Mouse (Mus musculus) midbrain, embryonic 12.5 days (tissue): ENCODE data around the gene Nccrp1. TPM values are rescaled to one million over a fixed set of nuclear protein-coding genes. Genes with fewer than 3 reads are reported as not detected.
"Not testable (repeated sequence)": the region's sequence is repeated elsewhere in the genome, so short reads cannot be mapped to it uniquely, and the experiment has no call there.

ENCODE experiments used
- ATAC-seq: fragments of 200-750 bp; cut with Nextera tagmentation; 2 replicates; pipeline ENCODE4 v1.8.0; 2017; ENCODE audit warnings: low read depth, moderate TSS enrichment, moderate library complexity; ENCODE audit not compliant: low FRiP score
- H3K27ac ChIP-seq: fragments of 300-500 bp; sonication (generic); replicated peaks from 2 replicates; pipeline ENCODE4 v1.5.1; 2016; ENCODE audit warnings: mild to moderate bottlenecking
- H3K27me3 ChIP-seq: fragments of 300-500 bp; sonication (generic); 2 replicates; pipeline ENCODE4 v1.6.1; 2016; ENCODE audit warnings: mild to moderate bottlenecking
- H3K36me3 ChIP-seq: fragments of 300-500 bp; sonication (generic); 2 replicates; pipeline ENCODE4 v1.6.1; 2016
- H3K4me1 ChIP-seq: fragments of 300-500 bp; sonication (generic); 2 replicates; pipeline ENCODE4 v1.6.1; 2016
- H3K4me2 ChIP-seq: fragments of 300-500 bp; sonication (generic); replicated peaks from 2 replicates; pipeline ENCODE4 v1.6.1; 2016; ENCODE audit warnings: mild to moderate bottlenecking, moderate library complexity
- H3K4me3 ChIP-seq: fragments of 300-500 bp; sonication (generic); 2 replicates; pipeline ENCODE4 v1.5.1; 2016; ENCODE audit warnings: mild to moderate bottlenecking
- H3K9ac ChIP-seq: fragments of 300-500 bp; sonication (generic); replicated peaks from 2 replicates; pipeline ENCODE4 v1.6.1; 2016; ENCODE audit warnings: mild to moderate bottlenecking, moderate library complexity
- H3K9me3 ChIP-seq: fragments of 300-500 bp; sonication (generic); 2 replicates; pipeline ENCODE4 v1.6.1; 2016; ENCODE audit warnings: mild to moderate bottlenecking
- WGBS: fragments of 180-500 bp; shearing (Covaris S2); methylation state at CpG from one replicate; pipeline ENCODE4 v1.1.7; 2016; 5-methylcytosine and 5-hydroxymethylcytosine counted together
- polyA plus RNA-seq: library from polyadenylated mRNA; unstranded; fragments of >200 nt; fragmentation: Nextera tagmentation; extraction: Ambion mirVana; gene quantifications from 2 replicates; pipeline ENCODE4 v1.2.1, GENCODE M21; 2016

Nccrp1 gene
- polyA plus RNA-seq, 1 experiment from 2014 or later = not detected

GRCm38 (mm10) chr7:28545048-28545890 lies 1.8 kb downstream of the Nccrp1 start:
- Histone ChIP-seq H3K27ac (no peak overlapping the region), H3K4me3 (no peak overlapping the region), H3K9me3 (no peaks in the 10 kb centered on the region), H3K4me1 (peaks cover 21% of the 10 kb centered on the region), H3K36me3 (no peaks in the 10 kb centered on the region), H3K4me2 (no peak overlapping the region), H3K9ac (no peak overlapping the region), H3K27me3 (peaks cover 54% of the 10 kb centered on the region)
- 24% methylated on average over 14 of the region's 14 CpGs for WGBS
- no peak for ATAC-seq

- no peak overlapping the region; the same call in 1 of the 2 replicates for H3K9ac ChIP-seq
- H3K9me3 ChIP-seq = no peaks in the 10 kb centered on the region
- no peak for ATAC-seq
- H3K36me3 ChIP-seq = no peaks in the 10 kb centered on the region
- H3K4me3 ChIP-seq = peak overlapping the region; percentile 25
- no peak overlapping the region for H3K27ac ChIP-seq
- H3K27me3 ChIP-seq = peaks cover 54% of the 10 kb centered on the region
- WGBS = 2% methylated on average over 23 of the region's 27 CpGs
- peaks cover 21% of the 10 kb centered on the region for H3K4me1 ChIP-seq
- H3K4me2 ChIP-seq = peak overlapping the region; percentile 54
These were observed 2.9 kb downstream of the Nccrp1 start for GRCm38 (mm10) chr7:28544051-28544601.

GRCm38 (mm10) chr7:28540526-28540925 lies 6.5 kb downstream of the Nccrp1 start, which contains the start of gene Sycn:
Gene Sycn, plus strand, starts transcription at chr7:28540885.
- H3K36me3 ChIP-seq = no peaks in the 10 kb centered on the region
- no peaks in the 10 kb centered on the region for H3K9me3 ChIP-seq
- no peak within 1 kb of the TSS for H3K27ac ChIP-seq
- peaks cover 29% of the 10 kb centered on the region for H3K27me3 ChIP-seq
- H3K4me3 ChIP-seq = no peak within 1 kb of the TSS
- WGBS = 80% methylated on average over 4 of the region's 4 CpGs
- peaks cover 7% of the 10 kb centered on the region for H3K4me1 ChIP-seq
- H3K4me2 ChIP-seq = no peak within 1 kb of the TSS
- ATAC-seq = no peak
- no peak within 1 kb of the TSS for H3K9ac ChIP-seq

GRCm38 (mm10) chr7:28538886-28539285 lies 8.2 kb downstream of the Nccrp1 start:
- H3K4me1 ChIP-seq, ATAC-seq, H3K9ac ChIP-seq, H3K4me2 ChIP-seq, H3K4me3 ChIP-seq, H3K36me3 ChIP-seq, H3K27ac ChIP-seq, H3K9me3 ChIP-seq: not testable (repeated sequence)
- 92% methylated on average over 6 of the region's 6 CpGs for WGBS
- H3K27me3 ChIP-seq = peaks cover 12% of the 10 kb centered on the region

GRCm38 (mm10) chr7:28532005-28532404 lies 15.0 kb downstream of the Nccrp1 start:
- Histone ChIP-seq H3K27me3 (peaks cover 13% of the 10 kb centered on the region; the same call in 1 of the 2 replicates), H3K4me2 (no peak overlapping the region), H3K27ac (no peak overlapping the region), H3K9ac (no peak overlapping the region), H3K36me3 (no peaks in the 10 kb centered on the region), H3K4me3 (no peak overlapping the region), H3K4me1 (no peaks in the 10 kb centered on the region; the same call in 1 of the 2 replicates), H3K9me3 (no peaks in the 10 kb centered on the region)
- ATAC-seq = no peak
- WGBS = 77% methylated on average over 8 of the region's 8 CpGs

- H3K27ac ChIP-seq = no peak overlapping the region
- H3K4me3 ChIP-seq = no peak overlapping the region
- no peak overlapping the region for H3K9ac ChIP-seq
- no peaks in the 10 kb centered on the region for H3K36me3 ChIP-seq
- H3K9me3 ChIP-seq = no peaks in the 10 kb centered on the region
- no peaks in the 10 kb centered on the region; the same call in 1 of the 2 replicates for H3K4me1 ChIP-seq
- H3K4me2 ChIP-seq = no peak overlapping the region
- ATAC-seq = peak; percentile 54; the same call in 1 of the 2 replicates
- peaks cover 13% of the 10 kb centered on the region; the same call in 1 of the 2 replicates for H3K27me3 ChIP-seq
- WGBS = 8% methylated on average over 19 of the region's 19 CpGs
These were observed 18.9 kb downstream of the Nccrp1 start for GRCm38 (mm10) chr7:28527922-28528719.

- H3K4me1 ChIP-seq, H3K4me3 ChIP-seq, H3K4me2 ChIP-seq, H3K9me3 ChIP-seq, H3K9ac ChIP-seq, H3K27ac ChIP-seq, H3K36me3 ChIP-seq, ATAC-seq, H3K27me3 ChIP-seq: not testable (repeated sequence)
- whole genome bisulfite sequencing = 75% methylated on average over 5 of the region's 6 CpGs
These were observed 24.5 kb downstream of the Nccrp1 start, which contains the start of gene Ifnl3 for GRCm38 (mm10) chr7:28522536-28522935. Gene Ifnl3, plus strand, starts transcription at chr7:28522836.

GRCm38 (mm10) chr7:28511441-28511840 lies 35.6 kb downstream of the Nccrp1 start:
- Histone ChIP-seq H3K4me3 (no peak overlapping the region), H3K27ac (no peak overlapping the region), H3K9ac (no peak overlapping the region), H3K36me3 (no peaks in the 10 kb centered on the region), H3K4me2 (no peak overlapping the region), H3K27me3 (peaks cover 4% of the 10 kb centered on the region; the same call in 1 of the 2 replicates), H3K4me1 (no peaks in the 10 kb centered on the region), H3K9me3 (no peaks in the 10 kb centered on the region)
- WGBS = 78% methylated on average over 8 of the region's 8 CpGs
- no peak for ATAC-seq

GRCm38 (mm10) chr7:28510405-28510974 lies 36.6 kb downstream of the Nccrp1 start, which contains the start of gene Ifnl2:
Gene Ifnl2, minus strand, starts transcription at chr7:28510455.
- not testable (repeated sequence) for H3K36me3 ChIP-seq, H3K4me3 ChIP-seq, H3K27me3 ChIP-seq, H3K9me3 ChIP-seq, ATAC-seq, H3K4me1 ChIP-seq, H3K9ac ChIP-seq, H3K27ac ChIP-seq, H3K4me2 ChIP-seq
- WGBS = 72% methylated on average over 8 of the region's 8 CpGs

- WGBS = 64% methylated on average over 2 of the region's 2 CpGs
- H3K4me2 ChIP-seq = not testable (repeated sequence)
These were observed 37.9 kb downstream of the Nccrp1 start for GRCm38 (mm10) chr7:28509121-28509520.

GRCm38 (mm10) chr7:28505585-28505984 lies 41.5 kb downstream of the Nccrp1 start:
- Histone ChIP-seq H3K4me3 (no peak overlapping the region), H3K27me3 (peaks cover 11% of the 10 kb centered on the region; the same call in 1 of the 2 replicates), H3K27ac (no peak overlapping the region), H3K4me2 (no peak overlapping the region), H3K4me1 (no peaks in the 10 kb centered on the region), H3K9me3 (peaks cover 9% of the 10 kb centered on the region; the same call in 1 of the 2 replicates), H3K9ac (no peak overlapping the region), H3K36me3 (no peaks in the 10 kb centered on the region)
- 10% methylated on average over 5 of the region's 5 CpGs for WGBS
- ATAC-seq = no peak

More at GRCm38 (mm10) chr7:28509121-28509520, 37.9 kb downstream of the Nccrp1 start:
- H3K9ac ChIP-seq, H3K27ac ChIP-seq, H3K4me1 ChIP-seq, ATAC-seq, H3K9me3 ChIP-seq, H3K36me3 ChIP-seq, H3K4me3 ChIP-seq: not testable (repeated sequence)
- H3K27me3 ChIP-seq = peaks cover 11% of the 10 kb centered on the region; the same call in 1 of the 2 replicates
